Mouse (Mus musculus) spleen, adult 2 months (tissue): Measurements from ENCODE around the gene Tbl3. TPM values are rescaled to one million over a fixed set of nuclear protein-coding genes. Genes with fewer than 3 reads are reported as not detected.

Source experiments
- DNase-seq, 2 experiments: peaks; one replicate each; pipeline versions ENCODE4 v3.0.0 to v3.0.0-alpha.2; 2012 to 2021; ENCODE audit warnings: low spot score in 2 of 2, low read depth in 1 of 2
- H3K27ac ChIP-seq: fragments of 200-500 bp; 2 replicates; pipeline ENCODE4 v1.5.1; 2012; ENCODE audit warnings: low read length, inconsistent platforms; ENCODE audit not compliant: insufficient read depth
- H3K27me3 ChIP-seq: fragments of 200-500 bp; 2 replicates; pipeline ENCODE4 v1.6.1; 2012; ENCODE audit warnings: mild to moderate bottlenecking, moderate library complexity, low read length, inconsistent platforms; ENCODE audit not compliant: control insufficient read depth, insufficient read depth
- H3K36me3 ChIP-seq: fragments of 200-500 bp; 2 replicates; pipeline ENCODE4 v1.6.1; 2012; ENCODE audit warnings: mild to moderate bottlenecking, low read length, inconsistent platforms; ENCODE audit not compliant: control insufficient read depth, insufficient read depth
- H3K4me1 ChIP-seq: fragments of 200-500 bp; 2 replicates; pipeline ENCODE4 v1.6.1; 2011; ENCODE audit warnings: inconsistent platforms; ENCODE audit not compliant: control insufficient read depth, insufficient read depth, insufficient read length
- H3K4me3 ChIP-seq: fragments of 200-500 bp; 2 replicates; pipeline ENCODE4 v1.5.1; 2011; ENCODE audit warnings: mild to moderate bottlenecking, inconsistent platforms; ENCODE audit not compliant: insufficient read depth, insufficient read length; ENCODE audit errors: extremely low read depth
- CTCF ChIP-seq: fragments of 200-500 bp; IDR thresholded peaks from 2 replicates; pipeline ENCODE4 v1.5.1; 2011; ENCODE audit warnings: mild to moderate bottlenecking, inconsistent platforms; ENCODE audit not compliant: insufficient read depth, insufficient read length, insufficient replicate concordance; ENCODE audit errors: extremely low read depth
- POLR2A ChIP-seq: fragments of 200-500 bp; IDR thresholded peaks from 2 replicates; pipeline ENCODE4 v1.6.1; 2011; ENCODE audit warnings: low read depth, low read length, inconsistent platforms
- WGBS: fragments of 180-500 bp; shearing (Covaris S2); methylation state at CpG from one replicate; pipeline ENCODE4 v1.1.7; 2018; 5-methylcytosine and 5-hydroxymethylcytosine counted together
- polyA plus RNA-seq: library from polyadenylated mRNA; depleted of rRNA; stranded (reverse); fragments of >200 nt; gene quantifications from 2 replicates; pipeline ENCODE4 v1.2.3, GENCODE M21; 2012; rRNA removed

The Tbl3 gene
- polyA plus RNA-seq, 1 experiment: 52.5 TPM

DNA sequence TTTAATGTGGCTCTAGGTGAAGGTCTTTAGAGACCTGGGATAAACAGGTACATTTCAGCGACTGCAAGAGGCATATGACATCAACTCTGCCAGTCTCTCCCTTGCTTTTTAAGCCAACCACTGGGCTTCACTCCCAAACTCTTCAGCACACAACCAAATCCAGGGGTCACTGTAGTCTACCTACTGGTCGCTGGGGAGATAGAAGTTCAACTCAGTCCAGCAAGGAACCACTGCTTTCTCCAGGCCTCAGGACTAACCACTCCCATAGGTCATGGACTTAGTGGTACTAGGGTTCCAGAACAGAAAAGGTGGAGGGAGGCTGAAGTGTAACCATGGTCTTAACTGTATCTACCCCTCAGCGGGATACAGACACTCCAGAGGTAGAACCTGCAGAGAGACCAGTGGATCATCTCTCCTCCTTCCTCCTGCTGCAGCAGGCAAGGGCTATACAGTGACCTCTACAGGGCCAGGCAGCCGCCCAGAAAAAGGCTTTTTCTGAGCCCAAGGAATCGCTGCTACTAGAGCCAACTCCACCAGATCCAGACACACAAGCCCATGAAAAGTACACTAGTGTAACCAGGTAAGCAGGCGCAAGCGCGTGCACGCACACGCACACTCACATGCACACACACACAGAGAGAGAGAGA is 58.6 kb downstream of the Tbl3 start:
- Histone ChIP-seq H3K27me3 (peaks cover 8% of the 10 kb centered on the region), H3K27ac (no peak overlapping the region; the same call in 1 of the 2 replicates), H3K36me3 (no peaks in the 10 kb centered on the region), H3K4me1 (peaks cover 4% of the 10 kb centered on the region), H3K4me3 (no peak overlapping the region)
- 78% methylated on average over 10 of the region's 10 CpGs for WGBS
- TF ChIP-seq CTCF (no peak), POLR2A (no peak)
- DNase-seq: no peak

Other genes with a start within 250 kb of the Tbl3 start
- 95.9 and 110 TPM in 2 replicates for gene E4f1, start 237.3 kb downstream of the Tbl3 start, polyA plus RNA-seq
- 31.6 and 51.3 TPM in 2 replicates for gene Pgp, start 237.3 kb downstream of the Tbl3 start, polyA plus RNA-seq
- 1.5 and 1.9 TPM in 2 replicates for gene Bricd5, start 233.8 kb downstream of the Tbl3 start, polyA plus RNA-seq
- gene Mlst8, start 228.6 kb downstream of the Tbl3 start, polyA plus RNA-seq: 37.8 and 43.7 TPM in 2 replicates
- gene Caskin1, start 219.1 kb downstream of the Tbl3 start, polyA plus RNA-seq: 0.40 and 0.47 TPM in 2 replicates
- gene Traf7, start 179.7 kb downstream of the Tbl3 start, polyA plus RNA-seq: 182 and 213 TPM in 2 replicates
- 2.2 and 2.5 TPM in 2 replicates for gene Rab26, start 173.4 kb downstream of the Tbl3 start, polyA plus RNA-seq
- 70.8 and 73.9 TPM in 2 replicates for gene Pkd1, start 157.8 kb downstream of the Tbl3 start, polyA plus RNA-seq
- gene Tsc2, start 75.0 kb downstream of the Tbl3 start, polyA plus RNA-seq: 86.1 and 90.2 TPM in 2 replicates
- gene Nthl1, start 75.0 kb downstream of the Tbl3 start, polyA plus RNA-seq: 7.1 and 8.1 TPM in 2 replicates
- 62.2 and 66.7 TPM in 2 replicates for gene Slc9a3r2, start 57.3 kb downstream of the Tbl3 start, polyA plus RNA-seq
- gene Npw, start 49.2 kb downstream of the Tbl3 start, polyA plus RNA-seq: 0.71 and 1.7 TPM in 2 replicates
- 59.7 and 77.0 TPM in 2 replicates for gene Zfp598, start 38.0 kb downstream of the Tbl3 start, polyA plus RNA-seq
- gene Syngr3, start 17.7 kb downstream of the Tbl3 start, polyA plus RNA-seq: 0.20 and 0.23 TPM in 2 replicates
- 13.8 and 26.7 TPM in 2 replicates for gene Gfer, start 11.5 kb downstream of the Tbl3 start, polyA plus RNA-seq
- gene Noxo1, start 11.4 kb downstream of the Tbl3 start, polyA plus RNA-seq: 6.8 and 7.5 TPM in 2 replicates
- gene Rnf151, start 10.4 kb upstream of the Tbl3 start, polyA plus RNA-seq: 0.41 and 0.86 TPM in 2 replicates
- gene Rps2, start 10.5 kb upstream of the Tbl3 start, polyA plus RNA-seq: 2,560 and 3,342 TPM in 2 replicates
- gene Ndufb10, start 16.8 kb upstream of the Tbl3 start, polyA plus RNA-seq: 91.1 and 135 TPM in 2 replicates
- gene Rpl3l, start 20.2 kb upstream of the Tbl3 start, polyA plus RNA-seq: not detected in 2 replicates
- 56.7 and 66.9 TPM in 2 replicates for gene Msrb1, start 29.0 kb upstream of the Tbl3 start, polyA plus RNA-seq
- gene Hs3st6, start 45.3 kb upstream of the Tbl3 start, polyA plus RNA-seq: 0.42 and 0.45 TPM in 2 replicates
- gene Meiob, start 96.6 kb upstream of the Tbl3 start, polyA plus RNA-seq: not detected in 2 replicates
- gene Hagh, start 132.5 kb upstream of the Tbl3 start, polyA plus RNA-seq: 142 and 147 TPM in 2 replicates
- 7.7 and 8.7 TPM in 2 replicates for gene Fahd1, start 142.7 kb upstream of the Tbl3 start, polyA plus RNA-seq
- gene Igfals, start 158.3 kb upstream of the Tbl3 start, polyA plus RNA-seq: 1.1 and 1.9 TPM in 2 replicates
- gene Nubp2, start 178.7 kb upstream of the Tbl3 start, polyA plus RNA-seq: 43.5 and 47.2 TPM in 2 replicates
- gene Spsb3, start 179.0 kb upstream of the Tbl3 start, polyA plus RNA-seq: 76.9 and 112 TPM in 2 replicates
- 35.2 and 45.9 TPM in 2 replicates for gene Eme2, start 187.4 kb upstream of the Tbl3 start, polyA plus RNA-seq
- gene Mrps34, start 187.5 kb upstream of the Tbl3 start, polyA plus RNA-seq: 68.9 and 106 TPM in 2 replicates
- gene Nme3, start 188.8 kb upstream of the Tbl3 start, polyA plus RNA-seq: 45.3 and 54.4 TPM in 2 replicates
- 127 and 135 TPM in 2 replicates for gene Mapk8ip3, start 229.3 kb upstream of the Tbl3 start, polyA plus RNA-seq